In the genomic region with DNA sequence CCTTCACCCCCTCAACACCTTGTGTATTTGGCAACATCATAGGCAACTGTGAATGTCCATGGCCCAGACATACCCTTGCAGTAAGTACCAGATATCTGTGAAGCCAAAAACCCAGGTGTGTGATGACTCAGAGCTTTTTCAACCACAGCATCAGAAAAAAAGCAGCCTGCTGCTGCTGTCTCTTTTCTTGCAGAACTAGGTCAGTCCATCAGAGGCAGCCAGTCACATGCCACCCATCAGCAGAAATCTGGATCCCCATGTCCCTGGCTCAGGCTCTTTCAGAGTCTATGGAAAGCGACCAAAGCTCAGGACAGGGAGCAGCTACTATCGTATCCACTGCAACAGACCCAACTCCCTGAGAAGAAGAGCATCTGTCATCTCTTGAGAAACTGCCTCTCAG, we compare ENCODE assay signal across 17 mouse cellular contexts.
A peak's percentile ranks its signal among the peaks of the same experiment; 100 is the strongest.
DNase-seq lines count a peak whose midpoint lies in the region.
"Had no signal": no experiment of that assay in that cellular context is flagged by ENCODE, and none has a peak within 500 bp of the region (broad histone marks: within the 10 kb centered on the region; RNA-seq: fewer than 3 reads in every experiment).

No protein-coding gene starts in this region.

- peak; percentile 9 for DNase-seq in cerebellum, adult 11-12 months
- no peak for DNase-seq in cerebellum, postnatal 4 days (ENCODE audit: low spot score in 2 of 2)
- DNase-seq in frontal cortex, postnatal 36 days (ENCODE audit: low spot score in 2 of 2) = peak; percentile 33 to 57
- DNase-seq in frontal cortex, postnatal 14 days (ENCODE audit: low spot score in 2 of 2) = no peak
- peak; percentile 27 for DNase-seq in layer of hippocampus, adult 9-11 months
- DNase-seq in layer of hippocampus, adult 9-10 months (ENCODE audit: low spot score) = no peak
- peak; percentile 28 for DNase-seq in right cerebral cortex, postnatal 25 days
- no peak for DNase-seq in right cerebral cortex, postnatal 14 days
- DNase-seq: adrenal gland, postnatal 14 days; gastrocnemius, postnatal 25 days; heart, postnatal 36 days; kidney, postnatal 14 days; liver, embryonic 13.5 days; lung, adult 2 months; lung, postnatal 14 days; thymus, adult 2 months; thymus, postnatal 4 days had no signal

Comparison
In these comparisons a context has a peak if more than half of its experiments do, and no peak if none do; other contexts are left out.
1. DNase-seq: peak in cerebellum, adult 11-12 months (single experiment), frontal cortex, postnatal 36 days (2 of 2), layer of hippocampus, adult 9-11 months (single experiment) and right cerebral cortex, postnatal 25 days (single experiment); none in cerebellum, postnatal 4 days (0 of 2), frontal cortex, postnatal 14 days (0 of 2), layer of hippocampus, adult 9-10 months (single experiment) and right cerebral cortex, postnatal 14 days (single experiment).